Mouse (Mus musculus) liver, adult 2 months (tissue): Measurements from ENCODE around the gene Amdhd1.

ENCODE experiments used
- CTCF ChIP-seq: fragments of 200-500 bp; IDR thresholded peaks from 2 replicates; pipeline ENCODE4 v1.5.1; 2011; ENCODE audit warnings: low read depth, low read length, control low read depth
- POLR2A ChIP-seq: fragments of 200-500 bp; IDR thresholded peaks from 2 replicates; pipeline ENCODE4 v1.6.1; 2011; ENCODE audit warnings: low read length, control low read depth; ENCODE audit not compliant: insufficient read depth; ENCODE audit errors: extremely low read depth

DNA sequence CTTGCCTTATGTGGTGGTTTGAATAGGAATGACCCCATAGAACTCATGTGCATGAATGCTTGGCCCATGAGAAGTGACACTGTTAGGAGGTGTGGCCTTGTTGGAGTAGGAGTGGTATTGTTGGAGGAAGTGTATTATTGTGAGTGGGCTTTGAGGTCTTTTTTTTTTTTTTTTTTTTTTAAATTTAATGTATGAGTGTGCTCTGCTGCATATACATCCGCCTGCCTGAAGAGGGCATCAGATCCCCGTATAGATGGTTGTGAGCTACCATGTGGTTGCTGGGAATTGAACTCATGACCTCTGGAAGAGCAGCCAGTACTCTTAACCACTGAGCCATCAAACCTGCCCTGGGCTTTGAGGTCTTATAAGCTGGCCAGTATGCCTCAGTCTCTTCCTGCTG, 32.4 kb upstream of the Amdhd1 start:
- TF ChIP-seq CTCF = no peak
- no peak for TF ChIP-seq POLR2A
